Mouse (Mus musculus) urinary bladder, postnatal 4 days (tissue): ENCODE measurements around the gene Kansl2.

Experiments used
- DNase-seq, 2 experiments: peaks; one replicate each; pipeline ENCODE4 v3.0.0; 2021 to 2022; ENCODE audit warnings: low spot score in 2 of 2

The Kansl2 gene

DNA sequence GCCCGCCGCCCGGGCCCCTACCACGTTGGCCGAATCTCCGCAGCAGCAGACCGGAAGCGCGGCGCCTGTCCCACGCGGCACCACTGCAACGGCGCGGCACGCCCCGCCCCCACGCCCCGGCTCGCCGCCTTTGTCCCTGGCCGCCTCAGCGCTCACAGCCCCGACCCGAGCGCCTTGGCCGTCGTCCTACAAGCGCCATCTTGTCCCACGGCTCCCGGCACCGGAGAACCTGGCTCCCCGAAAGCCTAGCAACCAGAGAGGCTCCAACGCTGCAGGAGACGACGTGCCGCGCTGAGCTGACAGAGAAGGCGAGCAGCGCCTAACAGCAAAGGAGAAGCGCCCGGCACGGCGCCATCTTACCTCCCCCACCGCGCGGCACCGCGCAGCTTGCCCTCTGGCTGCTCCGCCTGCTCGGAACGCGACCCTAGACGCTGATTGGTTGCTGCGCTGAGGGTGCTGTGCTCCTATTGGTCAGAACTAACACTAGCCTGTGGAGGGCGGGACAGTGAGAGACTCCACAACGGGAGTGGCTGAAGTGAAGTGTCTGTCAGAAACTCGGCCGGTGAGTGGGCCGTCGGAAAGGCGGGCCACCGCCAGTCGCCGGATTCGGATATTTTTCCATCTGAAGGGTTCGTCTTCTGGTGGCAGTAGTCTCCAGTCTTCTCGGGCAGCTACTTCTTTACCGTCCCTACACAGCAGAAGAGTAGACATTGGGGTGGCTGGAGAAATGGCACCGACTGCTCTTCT lies at the start of gene Kansl2:
Gene Kansl2 (minus strand): TSS at position 384 of the 747 bp plus-strand sequence.
- peak; percentile 96 to 97 for DNase-seq

DNA sequence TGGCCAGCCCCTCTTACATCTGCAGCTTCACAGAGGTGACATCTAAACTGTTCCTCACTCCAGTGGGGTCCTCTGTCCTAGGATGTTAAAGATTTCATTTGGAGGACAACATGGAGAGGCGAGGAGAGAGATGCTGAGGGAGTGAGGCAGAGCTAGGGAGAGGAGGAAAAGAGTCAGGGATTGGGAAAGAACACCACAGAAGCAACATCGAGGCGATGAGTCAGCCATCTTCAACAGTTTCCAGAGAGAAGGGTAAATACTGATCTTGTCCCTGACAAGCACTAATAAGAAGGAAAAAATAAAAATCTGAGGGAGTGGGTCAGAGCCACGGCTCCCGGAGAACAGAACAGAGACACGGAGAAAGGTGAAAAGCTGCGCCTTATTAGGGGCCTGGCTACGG lies 48.9 kb upstream of the Kansl2 start:
- no peak for DNase-seq

DNA sequence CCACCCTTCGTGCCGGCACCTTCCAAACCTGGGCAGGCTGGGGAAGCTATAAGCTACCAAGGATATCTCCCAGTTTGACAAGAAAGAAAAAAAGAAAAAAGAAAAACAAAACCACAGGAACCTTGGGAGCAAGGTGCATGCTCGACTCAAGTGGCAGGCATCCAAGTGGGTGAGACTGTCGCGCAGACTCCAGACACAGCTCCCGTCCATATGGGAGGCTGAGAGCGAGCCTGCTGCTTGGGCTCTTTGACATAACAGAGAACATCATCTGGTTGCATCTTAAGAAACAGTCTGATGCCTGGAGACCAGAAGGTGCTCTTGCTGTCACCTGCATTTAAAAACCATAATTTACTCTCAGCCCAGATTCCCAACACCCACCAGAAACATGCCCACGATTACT lies 48.3 kb upstream of the Kansl2 start:
- peak in 1 of 2 experiments; percentile 57 for DNase-seq

DNA sequence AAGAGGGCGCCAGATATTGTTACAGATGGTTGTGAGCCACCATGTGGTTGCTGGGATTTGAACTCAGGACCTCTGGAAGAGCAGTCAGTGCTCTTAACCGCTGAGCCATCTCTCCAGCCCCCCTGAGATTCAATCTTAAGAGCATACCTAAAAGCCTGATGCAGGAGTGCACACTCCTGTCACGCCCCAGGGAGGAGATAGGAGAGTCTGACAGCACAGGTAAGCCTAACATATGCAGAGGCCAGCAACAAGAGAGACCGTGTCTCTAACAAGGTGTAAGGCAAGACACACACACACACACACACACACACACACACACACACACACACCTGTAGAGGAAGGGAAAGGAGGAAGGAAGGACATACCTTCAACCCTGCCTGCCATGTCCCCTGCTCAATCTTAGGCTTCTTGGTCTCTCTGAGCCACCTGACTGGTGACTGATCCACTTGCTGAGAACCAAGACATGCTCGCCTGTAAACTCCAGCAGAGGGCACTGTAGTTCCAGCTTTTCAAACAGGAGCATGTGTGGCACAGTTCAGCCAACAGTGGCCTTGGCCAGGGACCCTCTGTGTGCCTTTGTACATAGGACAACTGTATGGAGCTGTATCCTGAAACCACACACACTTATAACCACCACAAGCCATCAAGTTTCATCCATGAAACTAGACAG lies 45.9 kb upstream of the Kansl2 start:
- peak; percentile 57 to 76 for DNase-seq

DNA sequence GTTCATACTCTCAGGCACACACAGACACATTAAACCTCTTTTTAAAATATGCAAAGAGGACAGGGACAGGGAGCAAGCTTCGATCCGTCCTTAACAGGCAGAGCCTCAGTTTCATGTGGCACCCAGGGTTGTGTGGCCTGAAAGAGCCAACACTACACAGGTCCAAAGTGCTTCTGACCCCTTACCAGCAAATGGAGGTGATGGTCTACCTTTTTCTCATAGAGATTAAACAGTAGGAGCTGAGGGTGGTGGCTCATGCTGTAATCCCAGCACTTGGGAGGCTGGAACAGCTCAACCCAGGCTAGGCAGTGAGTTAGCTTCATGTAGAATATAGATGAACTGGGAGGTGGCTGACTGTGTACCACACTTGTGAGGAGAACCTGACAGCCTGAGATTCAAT lies 45.2 kb upstream of the Kansl2 start:
- no peak for DNase-seq

DNA sequence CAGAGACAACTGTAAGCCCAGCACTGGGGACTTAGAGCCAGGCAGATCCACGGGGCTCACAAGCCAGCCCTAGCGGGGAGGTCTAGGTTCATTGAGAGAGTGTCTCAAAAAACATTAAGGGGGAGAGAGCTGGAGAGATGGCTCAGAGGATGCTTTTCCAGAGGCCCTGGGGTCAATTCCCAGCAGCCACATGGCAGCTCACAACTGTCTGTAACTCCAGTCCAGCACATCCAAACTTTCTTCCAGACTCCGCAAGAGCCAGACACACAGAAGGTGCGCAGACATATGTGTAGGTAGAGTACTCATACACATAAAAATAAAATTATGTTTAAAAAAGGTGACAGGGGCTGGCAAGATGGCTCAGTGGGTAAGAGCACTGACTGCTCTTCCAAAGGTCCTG lies 39.2 kb upstream of the Kansl2 start:
- DNase-seq, result no peak

DNA sequence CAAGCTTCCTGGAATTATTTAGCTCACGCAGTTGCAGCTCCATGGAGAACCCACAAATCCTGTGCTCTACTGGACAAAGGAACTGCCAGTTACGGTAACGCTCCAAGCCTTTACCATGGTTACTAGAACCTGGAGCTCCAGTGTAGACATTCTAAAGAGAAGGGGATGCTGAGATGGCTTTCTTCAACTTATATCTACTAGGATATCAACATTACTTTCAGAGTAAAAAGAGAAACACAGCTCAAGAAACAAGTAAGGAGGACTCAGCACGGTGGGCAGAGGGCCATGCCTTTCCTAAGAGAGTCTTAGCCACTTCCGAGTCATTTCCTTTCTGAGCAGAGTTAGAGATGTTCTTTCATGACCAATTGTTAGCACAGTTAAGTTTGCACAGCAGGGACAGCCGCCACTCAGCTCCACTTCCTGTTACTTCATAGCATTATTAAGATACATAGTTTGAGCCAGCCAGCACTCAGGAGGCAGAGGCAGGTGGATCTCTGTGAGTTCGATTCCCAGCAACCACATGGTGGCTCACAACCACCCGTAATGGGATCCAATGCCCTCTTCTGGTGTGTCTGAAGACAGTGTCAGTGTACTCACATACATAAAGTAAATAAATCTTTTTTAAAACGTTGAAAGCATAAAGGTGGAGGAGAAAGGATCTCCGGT lies 36.9 kb upstream of the Kansl2 start, which contains the start of the genes Ccnt1 and 4930415O20Rik:
Gene Ccnt1 (minus strand): TSS at position 51 of the 666 bp plus-strand sequence.
Gene 4930415O20Rik (plus strand): TSS at position 132 of the 666 bp plus-strand sequence.
- DNase-seq, result no peak

DNA sequence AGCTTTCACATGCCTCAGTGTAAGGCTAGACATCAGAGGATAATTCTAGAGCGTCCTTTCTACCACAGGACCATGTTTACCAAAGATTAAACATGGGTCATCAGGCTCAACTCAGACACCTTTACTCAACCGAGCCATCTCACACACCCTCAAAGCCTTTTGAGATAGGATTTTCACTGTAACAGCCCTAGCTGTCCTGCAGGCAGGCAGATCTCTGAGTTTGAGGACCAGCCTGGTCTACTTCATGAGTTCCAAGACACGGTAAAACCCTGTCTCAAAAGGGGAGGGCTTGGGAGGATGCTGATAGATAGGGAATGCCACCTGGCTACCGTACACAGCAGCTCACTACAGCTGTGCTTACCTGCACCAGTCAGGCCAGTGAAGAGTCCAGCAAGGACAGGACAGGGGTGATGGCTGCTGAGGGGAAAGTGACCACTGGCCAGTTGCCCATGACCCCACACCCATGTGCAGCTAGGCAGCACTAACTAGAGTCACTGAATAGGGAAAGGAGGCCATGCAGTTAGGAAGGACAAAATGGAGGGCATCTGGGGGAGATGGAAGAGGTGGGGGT lies 35.8 kb upstream of the Kansl2 start:
- no peak for DNase-seq

DNA sequence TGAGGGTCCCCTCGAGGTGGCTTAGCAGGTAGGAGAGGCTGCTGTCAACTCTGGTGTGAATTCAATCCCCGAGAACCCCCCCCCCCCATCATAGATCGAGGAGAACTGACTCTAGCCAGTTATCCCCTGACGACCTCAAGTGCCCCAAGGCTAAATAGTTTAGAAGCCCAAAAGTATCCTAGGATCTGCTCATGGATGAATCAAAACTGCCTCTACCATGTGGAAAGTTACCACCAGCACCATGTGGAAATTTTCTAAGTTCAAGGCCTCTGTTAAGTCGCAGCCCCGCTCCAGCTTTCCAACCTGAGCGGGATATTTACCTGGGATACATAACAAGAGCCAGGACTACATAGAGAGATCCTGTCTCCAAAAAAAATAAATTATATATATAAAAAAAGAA lies 35.2 kb upstream of the Kansl2 start:
- DNase-seq, result no peak

DNA sequence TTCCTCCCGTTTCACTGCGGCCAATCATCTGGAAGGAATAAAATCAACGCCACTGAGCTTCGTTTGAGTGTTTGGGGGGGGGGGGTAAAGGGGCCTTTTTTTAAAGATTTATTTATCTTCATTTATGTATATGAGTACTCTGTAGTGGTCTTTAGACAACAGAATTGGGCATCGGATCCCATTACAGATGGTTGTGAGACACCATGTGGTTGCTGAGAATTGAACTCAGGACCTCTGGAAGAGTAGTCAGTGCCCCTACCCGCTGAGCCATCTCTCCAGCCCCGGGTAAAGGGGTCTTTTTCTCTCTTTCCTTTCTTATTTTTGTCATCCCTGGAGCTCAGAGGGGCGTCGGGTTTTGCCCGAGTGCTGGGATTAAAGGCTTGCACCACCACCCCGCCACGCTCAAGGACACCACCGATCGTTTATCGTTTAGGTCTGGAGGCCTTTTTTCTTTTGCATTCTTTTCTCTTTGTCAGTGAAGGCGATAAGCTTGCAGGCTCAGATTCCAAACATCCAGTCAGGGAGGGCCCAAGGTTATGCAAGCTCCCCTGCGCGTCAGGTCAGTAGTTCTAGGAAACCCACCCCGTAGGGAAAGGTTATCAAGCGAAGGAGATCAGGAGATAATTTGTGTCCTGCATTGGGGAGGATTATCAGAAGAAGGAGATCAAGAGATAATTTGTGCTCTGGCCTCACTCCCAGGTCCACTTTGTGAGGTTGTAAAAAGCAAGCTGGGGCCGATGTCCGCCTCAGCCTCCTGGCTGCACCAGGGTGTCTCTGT lies 34.4 kb upstream of the Kansl2 start:
- DNase-seq, result no peak

DNA sequence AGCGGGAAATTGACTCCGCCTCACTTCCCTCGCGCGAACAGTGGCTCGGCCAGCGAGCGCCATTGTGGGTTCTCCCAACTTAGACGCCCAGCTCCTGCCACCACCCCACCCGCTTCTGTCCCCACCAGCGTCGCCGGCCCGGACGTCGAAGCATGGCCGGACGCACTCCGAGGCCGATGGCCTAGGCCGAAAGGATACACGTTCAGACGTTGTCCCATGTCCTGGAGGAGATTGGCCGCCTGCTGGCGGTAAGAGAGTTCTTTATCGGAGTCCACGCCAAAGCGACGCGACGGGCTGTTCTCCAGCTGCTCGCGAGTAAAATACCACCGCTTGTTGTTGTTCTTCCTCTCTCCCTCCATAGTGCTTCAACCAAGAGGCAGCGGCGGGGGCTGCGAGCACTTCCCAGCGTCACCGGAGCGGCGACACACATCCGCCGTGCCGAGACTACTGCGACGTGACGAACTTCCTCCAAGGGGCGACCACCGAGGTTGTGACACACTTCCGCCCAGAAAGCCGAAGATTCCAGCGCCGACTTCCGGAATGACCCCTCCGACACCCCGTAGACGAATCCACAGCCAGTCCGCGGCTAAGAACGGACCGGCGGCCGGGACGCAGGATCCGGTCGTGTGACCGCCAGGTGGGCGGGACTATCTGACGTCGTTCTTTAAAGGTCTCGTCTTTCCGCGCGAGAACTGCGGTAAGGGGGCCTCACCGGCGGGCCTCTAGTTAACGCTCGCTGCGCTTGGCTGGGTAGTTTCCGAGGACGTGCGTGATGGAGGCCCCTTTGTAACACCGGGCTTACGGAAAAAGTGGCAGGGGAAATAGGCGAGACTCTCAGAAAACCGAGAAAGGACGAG lies 33.4 kb upstream of the Kansl2 start:
- peak; percentile 99 to 100 for DNase-seq

DNA sequence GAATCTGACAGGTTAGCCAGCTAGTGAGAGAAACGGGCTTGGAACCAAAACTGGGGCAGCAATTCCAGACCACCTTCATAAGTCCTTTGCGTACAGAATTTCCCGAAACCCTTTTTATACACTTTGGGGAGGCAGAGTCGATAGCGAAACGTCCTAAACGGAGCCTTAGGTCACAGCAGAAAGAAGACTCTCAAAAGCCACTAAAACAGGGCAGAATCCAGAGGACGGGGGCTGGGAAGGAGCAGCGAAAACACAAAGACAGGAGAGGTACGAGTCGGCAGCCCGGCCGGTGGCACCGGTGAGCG lies 32.9 kb upstream of the Kansl2 start:
- no peak for DNase-seq

DNA sequence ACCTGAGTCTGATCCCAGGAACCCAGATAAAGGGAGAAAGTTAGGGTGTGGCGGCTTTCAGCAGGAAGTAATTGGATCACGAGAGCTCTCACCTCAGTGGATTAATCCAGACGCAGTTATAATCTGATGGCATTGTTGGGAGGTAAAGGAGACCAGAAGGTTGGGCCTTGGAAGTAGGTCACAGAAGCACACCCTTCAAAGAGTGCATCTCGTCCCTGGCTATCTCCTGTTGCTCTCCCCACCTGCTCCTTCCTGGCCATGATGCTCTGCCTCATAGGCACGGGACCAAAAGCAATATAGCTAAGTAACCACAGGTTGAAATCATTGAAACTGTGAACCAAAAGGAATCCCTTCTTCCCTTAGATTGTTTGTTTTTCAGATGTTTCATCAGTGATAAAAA lies 23.1 kb upstream of the Kansl2 start:
- no peak for DNase-seq

DNA sequence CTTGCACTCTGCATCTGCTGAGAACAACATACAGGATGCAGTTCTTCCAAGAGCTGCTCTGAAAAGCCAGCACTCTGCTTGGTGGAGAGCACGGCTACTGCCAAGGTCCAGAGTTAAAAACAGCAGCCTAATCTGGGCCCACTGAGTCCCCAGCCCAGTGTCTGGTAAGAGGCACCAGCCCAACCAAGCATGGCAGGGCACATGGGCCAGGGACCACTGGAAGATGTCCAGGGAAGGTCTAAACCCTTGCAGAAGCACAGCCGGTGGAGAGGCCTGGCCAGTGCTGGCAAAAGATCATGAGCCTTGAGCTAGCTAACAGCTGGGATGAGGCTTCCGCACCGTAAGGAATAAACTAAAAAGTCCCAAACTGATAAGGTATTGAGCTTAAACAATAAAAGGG lies 21.8 kb upstream of the Kansl2 start:
- no peak for DNase-seq

DNA sequence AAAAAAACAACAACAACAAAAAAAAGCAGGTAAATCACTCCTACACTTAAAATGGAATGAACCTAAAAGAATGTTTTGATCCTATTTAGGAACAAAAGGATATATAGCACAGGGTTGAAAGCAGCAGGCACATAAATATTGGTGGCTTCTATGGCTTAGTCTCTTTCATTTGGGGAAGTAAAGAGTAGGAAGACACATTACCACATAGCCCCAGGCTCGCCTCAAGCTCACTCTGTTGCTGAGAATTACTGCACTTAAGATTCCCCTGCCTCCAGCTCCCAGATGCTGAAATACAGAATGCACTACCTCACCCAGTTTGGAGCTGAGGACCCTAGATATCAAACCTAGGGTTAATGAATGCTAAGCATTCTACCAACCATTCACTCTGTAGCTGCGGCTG lies 18.7 kb upstream of the Kansl2 start:
- DNase-seq, result no peak

DNA sequence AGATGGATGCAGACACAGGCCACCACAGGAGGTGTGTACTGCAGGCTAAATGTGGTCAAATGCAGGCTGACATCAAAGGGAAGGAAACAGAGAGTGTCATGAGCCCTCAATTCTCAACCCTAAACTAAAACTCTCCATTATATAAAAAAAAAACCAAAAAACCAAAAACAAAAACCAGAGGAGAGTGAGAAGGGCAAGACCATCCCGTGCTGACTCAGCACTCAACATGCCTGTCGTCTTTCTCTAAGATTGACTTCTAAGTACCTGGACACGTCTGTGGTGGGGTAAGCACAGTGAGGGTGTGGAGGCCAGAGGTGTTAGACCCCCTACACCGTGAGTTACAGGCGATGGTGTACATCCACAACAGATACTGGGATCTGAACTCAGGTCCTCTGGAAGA lies 12.8 kb upstream of the Kansl2 start:
- no peak for DNase-seq

DNA sequence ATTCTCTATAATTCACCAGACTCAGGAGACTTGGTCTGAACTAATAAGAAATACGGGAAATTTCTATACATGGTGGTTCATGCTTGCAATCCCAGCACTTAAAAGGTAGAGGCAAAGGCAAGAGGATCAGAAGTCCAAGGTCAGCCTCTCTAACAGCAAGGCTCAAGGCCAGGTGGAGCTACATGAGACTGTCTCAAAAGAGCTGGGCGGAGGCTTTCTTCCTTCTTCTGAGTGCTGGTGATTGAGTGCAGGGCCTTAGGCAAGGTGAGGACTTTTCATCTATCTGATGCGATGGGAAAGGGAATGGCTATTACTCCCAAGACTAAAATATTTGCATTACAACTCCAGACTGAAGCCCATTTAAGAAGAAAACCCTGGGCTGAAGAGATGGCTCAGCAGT lies 11.1 kb upstream of the Kansl2 start:
- no peak for DNase-seq

DNA sequence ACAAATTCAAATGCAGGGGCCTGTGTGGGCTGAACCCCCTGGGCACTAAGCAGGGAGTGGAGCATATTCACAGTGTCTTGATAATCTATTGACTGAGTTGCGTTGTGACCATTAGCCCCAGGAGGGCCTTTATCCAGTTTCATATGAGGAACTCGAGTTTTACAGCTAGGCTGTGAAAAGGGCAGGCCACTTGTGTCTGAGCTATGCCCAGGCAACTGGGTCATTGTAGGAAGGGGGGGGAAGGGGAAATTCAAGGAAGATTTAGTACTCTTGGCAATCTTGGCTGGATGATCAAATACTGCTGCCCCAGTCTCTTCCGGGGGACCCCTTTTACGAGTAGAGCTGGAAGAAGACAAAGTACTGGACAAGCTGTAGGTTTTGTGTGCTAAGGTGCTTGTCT lies 9.3 kb upstream of the Kansl2 start:
- DNase-seq, result no peak

DNA sequence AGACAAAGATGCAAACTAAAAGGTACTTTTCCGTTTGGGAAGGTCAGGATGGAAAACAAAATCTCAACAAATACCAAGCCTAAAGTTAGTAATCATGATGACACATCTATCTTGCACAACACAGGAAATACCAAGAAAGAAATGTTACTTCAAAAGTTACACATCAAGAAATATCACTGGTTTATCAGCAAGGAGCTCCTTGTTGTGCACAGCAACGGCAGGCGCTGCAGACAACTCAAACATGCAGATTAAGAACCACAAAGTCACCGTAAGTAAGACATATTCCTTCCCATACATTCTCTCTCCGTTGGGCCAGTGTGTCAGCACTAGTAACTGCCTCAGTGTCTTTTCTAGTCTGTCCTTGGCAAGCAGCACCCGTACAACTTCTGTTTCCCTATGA lies 7.0 kb upstream of the Kansl2 start:
- DNase-seq, result no peak

DNA sequence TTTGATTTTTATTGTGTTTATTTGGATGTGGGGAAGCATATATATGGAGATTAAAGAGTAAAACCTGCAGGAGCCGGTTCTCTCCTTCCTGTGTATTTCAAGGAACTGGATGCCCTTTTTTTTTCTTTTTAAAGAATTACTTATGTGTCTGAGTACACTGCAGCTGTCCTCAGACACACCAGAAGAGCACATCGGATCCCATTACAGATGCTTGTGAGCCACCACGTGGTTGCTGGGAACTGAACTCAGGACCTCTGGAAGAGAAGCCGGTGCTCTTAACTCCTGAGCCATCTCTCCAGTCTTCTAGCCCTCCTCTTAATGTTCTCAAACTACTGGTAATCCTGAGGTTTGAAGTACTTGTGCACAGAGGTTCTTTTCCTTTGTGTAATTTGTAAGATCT lies 3.9 kb upstream of the Kansl2 start:
- no peak for DNase-seq
